Mouse (Mus musculus) forebrain, embryonic 12.5 days (tissue): ENCODE data around the gene Hist1h2ak. TPM values are rescaled to one million over a fixed set of nuclear protein-coding genes. Genes with fewer than 3 reads are reported as not detected.
"Not testable (repeated sequence)": the region's sequence is repeated elsewhere in the genome, so short reads cannot be mapped to it uniquely, and the experiment has no call there.

Experiments
- ATAC-seq: fragments of 200-750 bp; cut with Nextera tagmentation; 2 replicates; pipeline ENCODE4 v1.8.0; 2017; ENCODE audit warnings: moderate TSS enrichment; ENCODE audit not compliant: low FRiP score
- H3K27ac ChIP-seq: fragments of 300-500 bp; sonication (generic); 2 replicates; pipeline ENCODE4 v1.5.1; 2016; ENCODE audit warnings: mild to moderate bottlenecking
- H3K27me3 ChIP-seq: fragments of 300-500 bp; sonication (generic); 2 replicates; pipeline ENCODE4 v1.6.1; 2016; ENCODE audit warnings: mild to moderate bottlenecking
- H3K36me3 ChIP-seq: fragments of 300-500 bp; sonication (generic); replicated peaks from 2 replicates; pipeline ENCODE4 v1.6.1; 2016; ENCODE audit warnings: mild to moderate bottlenecking
- H3K4me1 ChIP-seq: fragments of 300-500 bp; sonication (generic); 2 replicates; pipeline ENCODE4 v1.6.1; 2016
- H3K4me2 ChIP-seq: fragments of 300-500 bp; sonication (generic); 2 replicates; pipeline ENCODE4 v1.6.1; 2016; ENCODE audit warnings: mild to moderate bottlenecking, moderate library complexity
- H3K4me3 ChIP-seq: fragments of 300-500 bp; sonication (generic); replicated peaks from 2 replicates; pipeline ENCODE4 v1.5.1; 2016; ENCODE audit warnings: mild to moderate bottlenecking
- H3K9ac ChIP-seq: fragments of 300-500 bp; sonication (generic); 2 replicates; pipeline ENCODE4 v1.6.1; 2016; ENCODE audit warnings: mild to moderate bottlenecking
- H3K9me3 ChIP-seq: fragments of 300-500 bp; sonication (generic); 2 replicates; pipeline ENCODE4 v1.6.1; 2016
- whole genome bisulfite sequencing: fragments of 180-500 bp; shearing (Covaris S2); methylation state at CpG from one replicate; pipeline ENCODE4 v1.1.7; 2016; 5-methylcytosine and 5-hydroxymethylcytosine counted together
- polyA plus RNA-seq: library from polyadenylated mRNA; unstranded; fragments of >200 nt; fragmentation: Nextera tagmentation; extraction: Ambion mirVana; gene quantifications from 2 replicates; pipeline ENCODE4 v1.2.1, GENCODE M21; 2016

The Hist1h2ak gene
- polyA plus RNA-seq, 1 experiment from 2014 or later, result 37.7 TPM

- ATAC-seq, result no peak
- 77% methylated on average over 3 of the region's 3 CpGs for WGBS
- H3K9me3 ChIP-seq, result no peaks in the 10 kb centered on the region
- no peaks in the 10 kb centered on the region for H3K27me3 ChIP-seq
- H3K4me1 ChIP-seq, result peaks cover 38% of the 10 kb centered on the region
- H3K27ac ChIP-seq, result peak overlapping the region; percentile 97
- H3K4me2 ChIP-seq, result peak overlapping the region; percentile 63; the same call in 1 of the 2 replicates
- H3K4me3 ChIP-seq, result no peak overlapping the region
- no peaks in the 10 kb centered on the region for H3K36me3 ChIP-seq
- H3K9ac ChIP-seq, result no peak overlapping the region
These were observed 1.8 kb downstream of the Hist1h2ak start for GRCm38 (mm10) chr13:21751827-21752226.

- H3K9me3 ChIP-seq, result no peaks in the 10 kb centered on the region
- ATAC-seq, result no peak
- H3K36me3 ChIP-seq, result no peaks in the 10 kb centered on the region
- peak overlapping the region; percentile 63; the same call in 1 of the 2 replicates for H3K4me2 ChIP-seq
- H3K4me3 ChIP-seq, result no peak overlapping the region
- H3K27ac ChIP-seq, result peak overlapping the region; percentile 97
- H3K4me1 ChIP-seq, result peaks cover 38% of the 10 kb centered on the region
- no peaks in the 10 kb centered on the region for H3K27me3 ChIP-seq
- H3K9ac ChIP-seq, result no peak overlapping the region
These were observed 2.2 kb downstream of the Hist1h2ak start for GRCm38 (mm10) chr13:21751417-21751816.

GRCm38 (mm10) chr13:21750159-21751017 lies 3.2 kb downstream of the Hist1h2ak start, which contains the start of gene Hist1h4k:
Gene Hist1h4k (minus strand): TSS chr13:21750505.
- H3K4me1 ChIP-seq, result peaks cover 38% of the 10 kb centered on the region
- H3K36me3 ChIP-seq, H3K27me3 ChIP-seq, H3K9me3 ChIP-seq: not testable (repeated sequence)
- peak within 1 kb of the TSS; percentile 57 for H3K4me3 ChIP-seq
- peak within 1 kb of the TSS; percentile 97 for H3K27ac ChIP-seq
- peak within 1 kb of the TSS; percentile 75 for H3K9ac ChIP-seq
- peak within 1 kb of the TSS; percentile 85 for H3K4me2 ChIP-seq
- WGBS, result under 1% methylated on average over 47 of the region's 56 CpGs
- ATAC-seq, result peak; percentile 87

- peak overlapping the region; percentile 85 for H3K4me2 ChIP-seq
- no peak for ATAC-seq
- no peaks in the 10 kb centered on the region for H3K9me3 ChIP-seq
- WGBS, result 4% methylated on average over 5 of the region's 5 CpGs
- peak overlapping the region; percentile 97 for H3K27ac ChIP-seq
- peaks cover 33% of the 10 kb centered on the region for H3K4me1 ChIP-seq
- no peaks in the 10 kb centered on the region for H3K27me3 ChIP-seq
- H3K4me3 ChIP-seq, result peak overlapping the region; percentile 57
- H3K36me3 ChIP-seq, result no peaks in the 10 kb centered on the region
- H3K9ac ChIP-seq, result peak overlapping the region; percentile 75
These were observed 4.1 kb downstream of the Hist1h2ak start for GRCm38 (mm10) chr13:21749387-21750158.

- 92% methylated on average over 1 of the region's 1 CpGs for WGBS
- ATAC-seq, result no peak
These were observed 8.6 kb downstream of the Hist1h2ak start for GRCm38 (mm10) chr13:21745006-21745405.

GRCm38 (mm10) chr13:21734906-21735767 lies 18.5 kb downstream of the Hist1h2ak start, which contains the start of gene Hist1h4j:
Gene Hist1h4j (plus strand): TSS chr13:21735064.
- peak within 1 kb of the TSS; percentile 98 for H3K27ac ChIP-seq
- peak; percentile 93 for ATAC-seq
- H3K4me1 ChIP-seq, result peaks cover 16% of the 10 kb centered on the region; the same call in 1 of the 2 replicates
- H3K9ac ChIP-seq, result peak within 1 kb of the TSS; percentile 56
- H3K27me3 ChIP-seq, H3K9me3 ChIP-seq, H3K36me3 ChIP-seq: not testable (repeated sequence)
- WGBS, result 0% methylated on average over 51 of the region's 56 CpGs
- H3K4me3 ChIP-seq, result peak within 1 kb of the TSS; percentile 51
- H3K4me2 ChIP-seq, result peak within 1 kb of the TSS; percentile 60

More at GRCm38 (mm10) chr13:21745006-21745405, 8.6 kb downstream of the Hist1h2ak start:
- no peak overlapping the region for H3K9ac ChIP-seq
- no peaks in the 10 kb centered on the region for H3K36me3 ChIP-seq
- H3K27me3 ChIP-seq, result no peaks in the 10 kb centered on the region
- H3K9me3 ChIP-seq, result no peaks in the 10 kb centered on the region
- H3K4me3 ChIP-seq, result no peak overlapping the region
- peaks cover 17% of the 10 kb centered on the region for H3K4me1 ChIP-seq
- no peak overlapping the region for H3K4me2 ChIP-seq
- no peak overlapping the region for H3K27ac ChIP-seq

GRCm38 (mm10) chr13:21734010-21734905 lies 19.4 kb downstream of the Hist1h2ak start:
- under 1% methylated on average over 21 of the region's 21 CpGs for WGBS
- peak; percentile 81 for ATAC-seq
- Histone ChIP-seq H3K9ac (peak overlapping the region; percentile 56), H3K9me3 (no peaks in the 10 kb centered on the region), H3K27ac (peak overlapping the region; percentile 98), H3K36me3 (no peaks in the 10 kb centered on the region), H3K4me2 (peak overlapping the region; percentile 60), H3K4me1 (peaks cover 16% of the 10 kb centered on the region; the same call in 1 of the 2 replicates), H3K27me3 (no peaks in the 10 kb centered on the region), H3K4me3 (peak overlapping the region; percentile 51)

GRCm38 (mm10) chr13:21733466-21733865 lies 20.2 kb downstream of the Hist1h2ak start:
- no peak for ATAC-seq
- no peak overlapping the region for H3K4me2 ChIP-seq
- no peaks in the 10 kb centered on the region for H3K9me3 ChIP-seq
- no peaks in the 10 kb centered on the region for H3K27me3 ChIP-seq
- 63% methylated on average over 5 of the region's 5 CpGs for WGBS
- peak overlapping the region; percentile 36; the same call in 1 of the 2 replicates for H3K9ac ChIP-seq
- peaks cover 16% of the 10 kb centered on the region; the same call in 1 of the 2 replicates for H3K4me1 ChIP-seq
- H3K27ac ChIP-seq, result peak overlapping the region; percentile 98
- H3K36me3 ChIP-seq, result no peaks in the 10 kb centered on the region
- no peak overlapping the region for H3K4me3 ChIP-seq

- H3K9ac ChIP-seq, result no peak overlapping the region
- no peaks in the 10 kb centered on the region for H3K9me3 ChIP-seq
- ATAC-seq, result no peak
- no peak overlapping the region for H3K4me3 ChIP-seq
- no peak overlapping the region for H3K27ac ChIP-seq
- no peaks in the 10 kb centered on the region for H3K27me3 ChIP-seq
- no peak overlapping the region for H3K4me2 ChIP-seq
- no peaks in the 10 kb centered on the region for H3K36me3 ChIP-seq
- 48% methylated on average over 1 of the region's 1 CpGs for WGBS
- peaks cover 22% of the 10 kb centered on the region for H3K4me1 ChIP-seq
These were observed 24.1 kb downstream of the Hist1h2ak start for GRCm38 (mm10) chr13:21729544-21729943.

- WGBS, result 23% methylated on average over 11 of the region's 11 CpGs
- no peaks in the 10 kb centered on the region for H3K27me3 ChIP-seq
- H3K4me3 ChIP-seq, result no peak overlapping the region
- H3K9ac ChIP-seq, result no peak overlapping the region
- ATAC-seq, result peak; percentile 66; the same call in 1 of the 2 replicates
- H3K4me1 ChIP-seq, result peaks cover 14% of the 10 kb centered on the region
- H3K36me3 ChIP-seq, result no peaks in the 10 kb centered on the region
- peak overlapping the region; percentile 63 for H3K27ac ChIP-seq
- H3K9me3 ChIP-seq, result no peaks in the 10 kb centered on the region
- no peak overlapping the region for H3K4me2 ChIP-seq
These were observed 25.6 kb downstream of the Hist1h2ak start for GRCm38 (mm10) chr13:21727948-21728572.
